8 mouse cellular contexts compared by ENCODE assay signal in genomic region chr11:77762783-77763672, GRCm38 (mm10). TPM values are rescaled to one million over a fixed set of nuclear protein-coding genes. Genes with fewer than 3 reads are reported as not detected.
DNase-seq lines count a peak whose midpoint lies in the region; ATAC-seq and TF ChIP-seq lines count a peak whose summit lies in the region.

Gene Myo18a (plus strand): TSS chr11:77763246.

- H3K27ac ChIP-seq in forebrain, embryonic 14.5 days (ENCODE audit: low read depth, low read length), result peak within 1 kb of the TSS; percentile 94
- H3K27ac ChIP-seq in heart, postnatal 0 days (ENCODE audit: low read depth), result peak within 1 kb of the TSS; percentile 88
- peak within 1 kb of the TSS; percentile 76 for H3K27ac ChIP-seq in liver, embryonic 16.5 days (ENCODE audit: low read length)
- H3K27ac ChIP-seq in neural tube, embryonic 11.5 days (ENCODE audit: low read depth, low read length), result peak within 1 kb of the TSS; percentile 88
- H3K27ac ChIP-seq in stomach, embryonic 15.5 days, result peak within 1 kb of the TSS; percentile 82

- H3K4me3 ChIP-seq in forebrain, embryonic 14.5 days (ENCODE audit: low read depth, low read length), result peak within 1 kb of the TSS; percentile 95
- peak within 1 kb of the TSS; percentile 93 for H3K4me3 ChIP-seq in heart, postnatal 0 days (ENCODE audit: low read depth, low read length)
- H3K4me3 ChIP-seq in liver, embryonic 16.5 days (ENCODE audit: low read depth, low read length), result peak within 1 kb of the TSS; percentile 81
- H3K4me3 ChIP-seq in neural tube, embryonic 11.5 days (ENCODE audit: low read depth, low read length), result peak within 1 kb of the TSS; percentile 83
- H3K4me3 ChIP-seq in stomach, embryonic 15.5 days (replicated peaks), result peak within 1 kb of the TSS; percentile 80

- peaks cover 34% of the 10 kb centered on the region for H3K4me1 ChIP-seq in forebrain, embryonic 14.5 days (ENCODE audit: control insufficient read depth, insufficient read depth, low read length)
- peaks cover 18% of the 10 kb centered on the region for H3K4me1 ChIP-seq in heart, postnatal 0 days (ENCODE audit: control insufficient read depth, insufficient read depth)
- H3K4me1 ChIP-seq in liver, embryonic 16.5 days (ENCODE audit: control insufficient read depth, low read depth, low read length), result peaks cover 44% of the 10 kb centered on the region
- peaks cover 33% of the 10 kb centered on the region for H3K4me1 ChIP-seq in neural tube, embryonic 11.5 days (ENCODE audit: control insufficient read depth, insufficient read depth, low read length)
- peaks cover 32% of the 10 kb centered on the region for H3K4me1 ChIP-seq in stomach, embryonic 15.5 days

- H3K36me3 ChIP-seq in forebrain, embryonic 14.5 days (ENCODE audit: control insufficient read depth, insufficient read depth, low read length), result no peaks in the 10 kb centered on the region
- H3K36me3 ChIP-seq in heart, postnatal 0 days (replicated peaks; ENCODE audit: control insufficient read depth, insufficient read depth, low read length), result no peaks in the 10 kb centered on the region
- H3K36me3 ChIP-seq in liver, embryonic 16.5 days (ENCODE audit: control insufficient read depth, insufficient read depth), result no peaks in the 10 kb centered on the region
- H3K36me3 ChIP-seq in neural tube, embryonic 11.5 days (ENCODE audit: control insufficient read depth, insufficient read depth, low read length), result no peaks in the 10 kb centered on the region
- no peaks in the 10 kb centered on the region for H3K36me3 ChIP-seq in stomach, embryonic 15.5 days

- peak within 1 kb of the TSS; percentile 99 for H3K9ac ChIP-seq in forebrain, embryonic 14.5 days (ENCODE audit: low read length)
- H3K9ac ChIP-seq in heart, postnatal 0 days (replicated peaks; ENCODE audit: low read depth, low read length), result peak within 1 kb of the TSS; percentile 92
- peak within 1 kb of the TSS; percentile 96 for H3K9ac ChIP-seq in liver, embryonic 16.5 days (ENCODE audit: low read depth, low read length)
- peak within 1 kb of the TSS; percentile 93 for H3K9ac ChIP-seq in neural tube, embryonic 11.5 days (ENCODE audit: low read length)
- peak within 1 kb of the TSS; percentile 87 for H3K9ac ChIP-seq in stomach, embryonic 15.5 days

- TF ChIP-seq EP300 in heart, postnatal 0 days (IDR thresholded peaks at IDR 0.05; ENCODE audit: low read depth), result no peak

- DNase-seq in CD8-positive naive resting alpha-beta T cell, adult 2 months (ENCODE audit: low read depth in 2 of 2, low spot score in 2 of 2), result peak; percentile 77 to 80
- DNase-seq in cerebellum, adult 11 months, result peak; percentile 85
- DNase-seq in forebrain, embryonic 14.5 days (ENCODE audit: low spot score), result peak; percentile 84
- peak; percentile 79 for DNase-seq in heart, postnatal 0 days (ENCODE audit: low spot score)
- peak; percentile 78 to 96 for DNase-seq in kidney, postnatal 36 days
- peak; percentile 90 for DNase-seq in neural tube, embryonic 11.5 days (ENCODE audit: low spot score)

- TF ChIP-seq CTCF in heart, postnatal 0 days (IDR thresholded peaks at IDR 0.05; ENCODE audit: low read depth), result peak; percentile 63

- H3K9me3 ChIP-seq in forebrain, embryonic 14.5 days (replicated peaks; ENCODE audit: control insufficient read depth, low read length), result no peaks in the 10 kb centered on the region
- H3K9me3 ChIP-seq in heart, postnatal 0 days (replicated peaks; ENCODE audit: control insufficient read depth, low read length), result no peaks in the 10 kb centered on the region
- H3K9me3 ChIP-seq in liver, embryonic 16.5 days (replicated peaks; ENCODE audit: control insufficient read depth, low read length), result no peaks in the 10 kb centered on the region
- H3K9me3 ChIP-seq in neural tube, embryonic 11.5 days (ENCODE audit: control insufficient read depth, low read length), result no peaks in the 10 kb centered on the region
- no peaks in the 10 kb centered on the region for H3K9me3 ChIP-seq in stomach, embryonic 15.5 days

- 0 out of 2 replicates have a peak, but pooled peaks cover 2% of the 10 kb centered on the region for H3K27me3 ChIP-seq in forebrain, embryonic 14.5 days (replicated peaks; ENCODE audit: control insufficient read depth, insufficient read depth, low read length)
- no peaks in the 10 kb centered on the region for H3K27me3 ChIP-seq in heart, postnatal 0 days (ENCODE audit: control insufficient read depth, insufficient read depth, low read length)
- H3K27me3 ChIP-seq in liver, embryonic 16.5 days (ENCODE audit: control insufficient read depth, insufficient read depth, low read depth, low read length), result no peaks in the 10 kb centered on the region
- no peaks in the 10 kb centered on the region for H3K27me3 ChIP-seq in neural tube, embryonic 11.5 days (ENCODE audit: control insufficient read depth, insufficient read depth, low read length)
- no peaks in the 10 kb centered on the region for H3K27me3 ChIP-seq in stomach, embryonic 15.5 days (replicated peaks)

- 2% methylated on average over 73 of the region's 79 CpGs for WGBS in forebrain, embryonic 14.5 days
- WGBS in heart, postnatal 0 days, result 2% methylated on average over 65 of the region's 79 CpGs
- 3% methylated on average over 70 of the region's 79 CpGs for WGBS in liver, embryonic 16.5 days (ENCODE audit: insufficient replicate concordance)
- WGBS in neural tube, embryonic 11.5 days, result 2% methylated on average over 70 of the region's 79 CpGs
- 1% methylated on average over 79 of the region's 79 CpGs for WGBS in stomach, embryonic 15.5 days

- peak within 1 kb of the TSS; percentile 92 for H3K4me2 ChIP-seq in forebrain, embryonic 14.5 days (ENCODE audit: low read length)
- peak within 1 kb of the TSS; percentile 97 for H3K4me2 ChIP-seq in heart, postnatal 0 days (ENCODE audit: low read depth, low read length)
- H3K4me2 ChIP-seq in liver, embryonic 16.5 days (ENCODE audit: low read depth, low read length), result peak within 1 kb of the TSS; percentile 96
- peak within 1 kb of the TSS; percentile 60 for H3K4me2 ChIP-seq in neural tube, embryonic 11.5 days (ENCODE audit: low read depth)
- H3K4me2 ChIP-seq in stomach, embryonic 15.5 days, result peak within 1 kb of the TSS; percentile 68

- peak; percentile 90 for ATAC-seq in forebrain, embryonic 14.5 days
- peak; percentile 80 for ATAC-seq in heart, postnatal 0 days (ENCODE audit: insufficient read depth, low read depth)
- ATAC-seq in liver, embryonic 16.5 days (ENCODE audit: low read depth), result peak; percentile 71
- peak; percentile 82 for ATAC-seq in neural tube, embryonic 11.5 days (ENCODE audit: insufficient read depth, low FRiP score, low TSS enrichment)
- ATAC-seq in stomach, embryonic 15.5 days (ENCODE audit: insufficient read depth, low FRiP score, low read depth), result peak; percentile 78

RNA-seq across cellular contexts. Expression of gene Myo18a, which starts in this region (rescaled TPM):
- 30.0 and 37.1 TPM in 2 replicates for polyA plus RNA-seq in forebrain, embryonic 14.5 days (2014; fragmentation: Nextera tagmentation; extraction: Ambion mirVana)
- total RNA-seq in heart, postnatal 0 days (2014; rRNA removed; ENCODE audit: low replicate concordance), result 181 and 218 TPM in 2 replicates
- polyA plus RNA-seq in heart, postnatal 0 days (2015; fragmentation: Nextera tagmentation; extraction: Ambion mirVana), result 80.0 and 82.5 TPM in 2 replicates
- polyA plus RNA-seq in liver, embryonic 16.5 days (2015; fragmentation: Nextera tagmentation; extraction: Ambion mirVana), result 15.4 and 16.0 TPM in 2 replicates
- polyA plus RNA-seq in neural tube, embryonic 11.5 days (2014; fragmentation: Nextera tagmentation; extraction: Ambion mirVana), result 26.5 and 31.3 TPM in 2 replicates
- 29.7 and 29.9 TPM in 2 replicates for polyA plus RNA-seq in stomach, embryonic 15.5 days (2015; fragmentation: Nextera tagmentation; extraction: Ambion mirVana)

Comparison
In these comparisons a context has a peak if more than half of its experiments do, and no peak if none do; other contexts are left out.
1. Peak in every context shown above with its lines: DNase-seq, ATAC-seq, H3K4me3 ChIP-seq and H3K27ac ChIP-seq.